Mouse (Mus musculus) colon, adult 2 months (tissue): Measurements from ENCODE around the gene Mib2. TPM values are rescaled to one million over a fixed set of nuclear protein-coding genes. Genes with fewer than 3 reads are reported as not detected.

Source experiments
- polyA plus RNA-seq: library from polyadenylated mRNA; depleted of rRNA; stranded (reverse); fragments of >200 nt; gene quantifications from 2 replicates; pipeline ENCODE4 v1.2.3, GENCODE M21; 2012; rRNA removed

The Mib2 gene
- polyA plus RNA-seq, result 76.0 and 94.4 TPM in 2 replicates

DNA sequence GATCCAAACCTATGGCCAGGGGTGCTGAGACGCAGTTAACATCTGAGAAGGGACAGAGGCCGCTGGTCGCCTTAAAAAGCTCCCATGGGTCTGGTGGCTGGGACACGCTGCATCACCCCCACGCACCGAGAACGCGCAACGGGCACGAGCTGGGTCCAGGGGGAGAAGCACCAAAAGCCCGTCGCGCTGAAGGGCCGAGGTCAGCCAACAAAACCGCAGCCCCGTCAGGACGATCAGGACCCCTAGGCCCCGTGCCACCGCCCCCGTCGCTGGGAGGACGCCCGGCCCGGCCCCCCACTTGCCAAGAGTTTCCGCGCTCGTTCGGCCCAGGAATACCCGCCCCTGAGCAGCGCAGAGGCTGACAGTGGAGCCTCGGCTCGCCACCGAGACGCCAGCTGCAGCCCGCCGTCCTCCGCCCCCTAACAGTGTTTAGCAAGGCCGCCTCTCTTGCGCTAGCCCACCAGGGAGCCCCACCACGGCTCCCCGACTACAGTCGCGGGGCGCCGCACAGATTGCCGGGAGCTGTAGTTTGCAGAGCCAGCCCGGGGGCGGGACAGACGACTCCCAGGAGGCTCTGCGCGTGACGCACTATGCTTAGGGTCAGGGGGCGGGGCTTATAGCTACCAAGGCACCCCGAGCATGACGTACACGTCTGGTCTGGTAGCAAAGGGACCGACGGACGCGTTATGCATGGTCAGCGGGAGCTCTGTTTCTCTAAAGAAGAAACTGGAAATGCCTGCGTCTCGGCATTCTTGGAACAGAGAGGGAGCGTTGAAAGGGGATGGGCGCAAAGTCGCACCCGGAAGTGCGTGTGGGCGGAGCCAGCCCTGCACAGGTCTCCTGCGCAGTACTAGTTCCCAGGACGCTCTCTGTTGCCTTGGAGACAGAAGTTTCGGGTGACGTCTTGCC is at the start of gene Mib2:
Gene Mib2, minus strand, starts transcription at position 510 of the 909 bp plus-strand sequence.

DNA sequence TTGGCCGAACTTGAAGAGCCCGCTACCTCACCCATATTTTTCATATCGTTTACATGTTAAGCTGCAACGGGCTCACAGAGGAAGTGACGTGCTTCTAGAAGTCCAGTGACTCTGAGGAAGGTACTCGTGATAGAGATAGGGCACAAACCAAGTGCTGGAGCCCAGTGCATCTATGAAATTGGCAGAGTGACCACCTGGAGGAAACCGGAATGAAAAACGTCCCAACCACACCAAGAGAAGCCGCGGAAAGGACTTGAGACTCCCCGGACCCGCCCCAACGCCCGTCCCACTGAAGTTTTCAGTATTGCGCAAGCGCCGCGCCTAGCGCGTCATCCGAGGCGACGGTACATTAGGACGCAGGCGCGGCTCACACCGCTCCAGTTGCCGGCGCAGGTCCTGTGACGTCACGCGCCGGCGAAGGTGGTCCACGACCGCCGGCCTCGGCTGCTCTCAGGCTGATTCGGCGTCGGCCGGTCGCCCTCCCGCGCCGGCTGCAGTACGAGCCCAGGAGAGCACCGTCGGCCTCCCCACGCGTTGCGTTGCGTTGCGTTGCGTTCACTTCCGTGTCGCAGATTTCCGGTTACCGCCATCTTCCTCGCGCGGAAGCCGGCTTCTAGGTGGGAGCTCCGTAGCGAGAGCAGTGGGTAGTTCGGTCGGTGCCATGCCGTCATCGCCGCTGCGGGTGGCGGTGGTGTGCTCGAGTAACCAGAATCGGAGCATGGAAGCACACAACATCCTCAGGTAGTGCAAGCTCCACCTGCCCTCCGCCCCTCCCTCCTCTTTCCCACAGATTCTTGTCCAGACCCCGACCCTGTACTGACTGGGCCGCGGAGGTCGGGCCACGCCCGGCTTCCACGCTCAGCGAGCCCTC is 36.0 kb upstream of the Mib2 start, which contains the start of gene Ssu72:
Gene Ssu72, plus strand, starts transcription at position 80 of the 871 bp plus-strand sequence.

DNA sequence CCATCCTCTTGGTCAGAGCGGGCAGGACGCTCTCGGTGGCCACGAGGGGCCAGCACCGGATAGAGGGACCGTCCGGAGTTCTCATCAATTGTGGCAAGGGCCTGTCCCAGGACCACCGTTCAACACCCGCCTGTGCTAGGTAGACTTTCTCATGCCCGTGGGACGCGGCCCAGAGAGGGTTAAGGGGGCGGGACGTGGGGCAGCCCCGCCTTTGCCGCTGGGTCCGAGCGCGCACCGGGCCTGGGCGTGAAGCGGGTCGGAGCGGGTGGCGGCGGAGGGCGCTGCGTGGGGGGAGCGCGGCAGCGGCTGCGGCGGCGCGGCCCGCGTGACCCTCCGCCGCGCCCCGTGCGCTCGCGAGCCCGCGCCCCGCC is 25.1 kb upstream of the Mib2 start, which contains the start of gene Fndc10:
Gene Fndc10, plus strand, starts transcription at position 232 of the 371 bp plus-strand sequence.

DNA sequence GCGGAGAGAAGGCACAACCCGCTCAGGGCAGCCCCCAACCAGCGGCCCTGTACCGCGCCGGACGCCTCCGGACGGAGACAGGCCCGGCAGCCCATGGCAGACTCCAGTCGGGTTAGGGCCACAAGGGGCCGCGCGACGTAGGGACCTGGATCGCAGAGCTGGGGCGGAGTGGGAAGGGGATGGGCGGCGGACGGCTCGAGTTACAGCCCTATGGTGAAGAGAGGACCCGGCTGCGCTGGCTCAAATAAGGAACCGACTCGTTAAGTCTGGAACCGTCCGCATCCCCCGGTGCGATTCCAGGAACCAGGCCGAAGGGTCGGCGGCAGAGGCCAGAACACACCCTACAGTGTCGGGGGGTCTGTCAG is 15.9 kb downstream of the Mib2 start, which contains the start of gene Mmp23:
Gene Mmp23, minus strand, starts transcription at position 299 of the 365 bp plus-strand sequence.

DNA sequence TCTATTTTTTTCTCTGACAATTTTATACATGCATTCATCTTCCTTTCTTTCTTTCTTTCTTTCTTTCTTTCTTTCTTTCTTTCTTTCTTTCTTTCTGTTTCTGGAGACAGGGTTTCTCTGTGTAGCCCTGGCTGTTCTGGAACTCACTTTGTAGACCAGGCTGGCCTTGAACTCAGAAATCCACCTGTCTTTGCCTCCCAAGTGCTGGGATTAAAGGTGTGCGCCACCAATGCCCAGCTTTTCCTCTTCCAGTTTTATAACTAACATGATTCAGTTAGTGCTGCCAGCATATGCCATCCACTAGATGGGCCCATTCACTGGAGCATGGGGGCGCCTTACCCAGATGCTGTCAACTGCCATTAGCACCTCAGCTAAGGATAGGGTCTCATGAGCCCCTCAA is 23.7 kb downstream of the Mib2 start, which contains the start of gene Gm10563:
Gene Gm10563, minus strand, starts transcription at position 101 of the 400 bp plus-strand sequence.

DNA sequence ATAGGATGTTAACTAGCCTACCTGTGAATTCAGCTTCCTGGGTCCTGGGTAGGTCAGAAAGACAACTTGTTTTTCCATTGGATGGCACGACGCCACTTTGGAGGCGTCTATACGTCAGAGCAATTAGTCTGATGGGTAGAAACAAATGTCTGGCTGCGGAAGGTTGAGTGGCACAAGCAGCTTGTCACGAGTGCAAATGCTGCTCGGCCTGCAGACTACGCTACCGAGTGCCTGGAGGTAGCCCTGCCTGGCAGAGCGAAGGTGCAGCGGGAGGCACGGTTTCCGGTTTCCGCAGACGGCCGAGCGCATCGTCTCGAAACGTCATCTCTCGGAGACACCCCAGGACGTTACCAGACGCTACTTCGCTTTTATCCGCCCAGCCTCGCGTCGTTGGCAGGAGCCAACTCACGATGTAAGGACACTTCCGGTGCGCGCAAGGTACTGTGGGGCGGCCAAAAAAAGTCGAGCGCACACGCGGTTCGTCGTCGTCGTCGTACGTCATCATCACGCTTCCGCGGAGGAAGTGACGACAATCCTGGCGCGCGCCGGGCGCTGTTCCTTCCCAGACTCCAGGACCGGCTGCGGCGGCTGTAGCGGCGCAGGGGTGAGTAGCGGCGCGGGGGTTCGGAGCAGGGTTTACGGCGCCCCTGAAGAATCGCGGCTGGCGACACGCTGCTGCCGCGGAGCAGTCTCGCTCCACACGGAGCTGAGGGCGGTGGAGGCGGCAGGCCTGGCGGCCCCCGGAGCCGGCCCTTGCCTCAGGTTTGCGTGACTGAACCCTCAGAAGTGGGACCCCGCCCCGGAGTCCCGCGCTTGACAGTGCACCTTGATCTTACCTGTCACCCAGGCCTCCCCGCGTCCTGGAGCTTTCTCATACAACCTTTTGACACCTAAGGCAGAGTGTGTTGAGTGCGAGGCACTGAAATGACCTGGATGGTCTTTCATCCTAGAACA is 44.4 kb downstream of the Mib2 start, which contains the start of gene Cdk11b:
Gene Cdk11b, plus strand, starts transcription at position 517 of the 954 bp plus-strand sequence.

Other genes with a start within 250 kb of the Mib2 start
- gene Tmem52, start 200.1 kb downstream of the Mib2 start, polyA plus RNA-seq, result 3.4 and 4.0 TPM in 2 replicates
- 543 and 624 TPM in 2 replicates for gene Gnb1, start 177.8 kb downstream of the Mib2 start, polyA plus RNA-seq
- gene Nadk, start 106.8 kb downstream of the Mib2 start, polyA plus RNA-seq, result 145 and 155 TPM in 2 replicates
- gene Slc35e2, start 67.8 kb downstream of the Mib2 start, polyA plus RNA-seq, result 4.9 and 7.6 TPM in 2 replicates
- gene Cdk11b, start 44.3 kb downstream of the Mib2 start, polyA plus RNA-seq, result 17.2 and 18.7 TPM in 2 replicates
- not detected in 2 replicates for gene Gm10563, start 23.8 kb downstream of the Mib2 start, polyA plus RNA-seq
- 43.5 and 50.1 TPM in 2 replicates for gene Mmp23, start 15.8 kb downstream of the Mib2 start, polyA plus RNA-seq
- 12.5 and 15.8 TPM in 2 replicates for gene Fndc10, start 25.1 kb upstream of the Mib2 start, polyA plus RNA-seq
- gene Ssu72, start 35.6 kb upstream of the Mib2 start, polyA plus RNA-seq, result 161 and 190 TPM in 2 replicates
- gene Tmem240, start 65.6 kb upstream of the Mib2 start, polyA plus RNA-seq, result 1.1 and 1.6 TPM in 2 replicates
- gene Atad3a, start 91.9 kb upstream of the Mib2 start, polyA plus RNA-seq, result 91.7 and 122 TPM in 2 replicates
- gene Vwa1, start 105.5 kb upstream of the Mib2 start, polyA plus RNA-seq, result 17.4 and 17.5 TPM in 2 replicates
- 0.35 and 0.52 TPM in 2 replicates for gene Tmem88b, start 116.7 kb upstream of the Mib2 start, polyA plus RNA-seq
- not detected in 2 replicates for gene Ankrd65, start 121.2 kb upstream of the Mib2 start, polyA plus RNA-seq
- 46.5 and 51.8 TPM in 2 replicates for gene Mrpl20, start 133.7 kb upstream of the Mib2 start, polyA plus RNA-seq
- gene Ccnl2, start 143.3 kb upstream of the Mib2 start, polyA plus RNA-seq, result 67.5 and 73.1 TPM in 2 replicates
- 156 and 218 TPM in 2 replicates for gene Aurkaip1, start 162.1 kb upstream of the Mib2 start, polyA plus RNA-seq
- gene Mxra8, start 170.5 kb upstream of the Mib2 start, polyA plus RNA-seq, result 198 and 240 TPM in 2 replicates
- gene Dvl1, start 178.2 kb upstream of the Mib2 start, polyA plus RNA-seq, result 158 and 173 TPM in 2 replicates
- gene Tas1r3, start 194.2 kb upstream of the Mib2 start, polyA plus RNA-seq, result 2.1 and 2.5 TPM in 2 replicates
- gene Cptp, start 200.2 kb upstream of the Mib2 start, polyA plus RNA-seq, result 42.9 and 61.8 TPM in 2 replicates
- gene Ints11, start 200.3 kb upstream of the Mib2 start, polyA plus RNA-seq, result 31.6 and 35.5 TPM in 2 replicates
- 67.3 and 77.5 TPM in 2 replicates for gene Pusl1, start 222.6 kb upstream of the Mib2 start, polyA plus RNA-seq
- 33.5 and 33.9 TPM in 2 replicates for gene Acap3, start 222.6 kb upstream of the Mib2 start, polyA plus RNA-seq